Mouse (Mus musculus) kidney, adult 8-10 months (tissue): Measurements from ENCODE around the gene S1pr1.
A peak's percentile ranks its signal among the peaks of the same experiment; 100 is the strongest.

Source experiments
- DNase-seq, 2 experiments: peaks; one replicate each; pipeline ENCODE4 v3.0.0; 2022

The S1pr1 gene

GRCm38 (mm10) chr3:115672965-115673662, 41.8 kb downstream of the S1pr1 start:
- peak in 1 of 2 experiments; percentile 7 for DNase-seq

GRCm38 (mm10) chr3:115669230-115669629, 45.6 kb downstream of the S1pr1 start:
- no peak for DNase-seq

GRCm38 (mm10) chr3:115667182-115667581, 47.7 kb downstream of the S1pr1 start:
- DNase-seq: no peak

GRCm38 (mm10) chr3:115666547-115666946, 48.3 kb downstream of the S1pr1 start:
- no peak for DNase-seq

- DNase-seq: no peak
Observed at GRCm38 (mm10) chr3:115664497-115664896, 50.4 kb downstream of the S1pr1 start.

GRCm38 (mm10) chr3:115660701-115661460, 54.0 kb downstream of the S1pr1 start:
- peak; percentile 53 to 77 for DNase-seq
